Mouse (Mus musculus) frontal cortex, postnatal 14 days (tissue): ENCODE measurements around the gene Kcnn1.

ENCODE experiments used
- DNase-seq, 2 experiments: peaks; one replicate each; pipeline ENCODE4 v3.0.0; 2022; ENCODE audit warnings: low spot score in 2 of 2

Gene Kcnn1

DNA sequence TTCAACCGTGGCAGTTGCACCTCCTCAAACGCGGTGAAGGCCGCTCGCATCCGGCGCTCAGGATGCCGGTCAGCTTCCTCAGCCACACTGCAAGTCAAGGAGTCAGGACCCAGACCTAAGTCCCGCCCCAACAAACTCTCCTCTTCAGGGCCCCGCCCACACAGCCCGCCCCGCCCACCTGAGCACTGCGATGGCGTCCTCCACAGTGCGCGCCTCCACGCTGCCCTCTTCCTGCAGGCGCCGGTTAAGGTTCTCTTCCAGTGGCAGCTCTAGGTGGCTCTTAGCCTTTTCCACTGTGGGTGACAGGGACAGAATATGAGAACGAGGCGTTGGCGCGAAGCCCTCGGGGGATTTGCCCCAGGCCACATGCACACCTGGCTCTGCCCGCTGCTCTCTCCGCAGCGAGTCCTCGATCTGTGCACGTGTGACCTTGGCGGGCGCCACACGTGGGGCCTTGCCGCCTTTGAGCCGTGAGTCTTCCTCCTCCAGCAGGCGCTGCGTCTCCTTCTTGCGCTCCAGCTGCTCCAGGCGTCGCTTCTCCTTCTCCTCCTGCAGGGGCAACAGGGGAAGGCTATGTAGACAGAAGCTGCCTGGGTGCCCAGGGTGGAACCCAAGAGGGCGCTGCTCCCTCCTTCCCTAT, 5.6 kb upstream of the Kcnn1 start:
- no peak for DNase-seq

DNA sequence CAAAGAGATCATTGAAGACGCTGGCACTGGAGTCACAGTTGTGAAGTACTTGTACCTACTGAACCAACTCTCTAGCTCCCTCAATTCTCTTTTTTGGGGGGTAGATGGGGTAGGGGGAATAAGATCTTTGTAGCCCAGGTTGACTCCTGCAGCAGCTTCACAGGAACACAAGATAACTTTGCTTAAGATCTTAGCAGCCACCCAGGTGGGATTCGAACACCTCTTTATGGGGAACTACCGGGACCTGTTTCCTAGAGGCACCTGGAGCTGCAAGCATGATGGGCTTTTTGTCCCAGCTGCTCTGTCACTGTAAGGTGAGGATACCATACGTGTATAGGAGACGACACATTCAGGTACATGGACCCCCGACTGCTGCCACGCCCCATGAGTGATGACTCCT, 3.5 kb upstream of the Kcnn1 start:
- DNase-seq: no peak

DNA sequence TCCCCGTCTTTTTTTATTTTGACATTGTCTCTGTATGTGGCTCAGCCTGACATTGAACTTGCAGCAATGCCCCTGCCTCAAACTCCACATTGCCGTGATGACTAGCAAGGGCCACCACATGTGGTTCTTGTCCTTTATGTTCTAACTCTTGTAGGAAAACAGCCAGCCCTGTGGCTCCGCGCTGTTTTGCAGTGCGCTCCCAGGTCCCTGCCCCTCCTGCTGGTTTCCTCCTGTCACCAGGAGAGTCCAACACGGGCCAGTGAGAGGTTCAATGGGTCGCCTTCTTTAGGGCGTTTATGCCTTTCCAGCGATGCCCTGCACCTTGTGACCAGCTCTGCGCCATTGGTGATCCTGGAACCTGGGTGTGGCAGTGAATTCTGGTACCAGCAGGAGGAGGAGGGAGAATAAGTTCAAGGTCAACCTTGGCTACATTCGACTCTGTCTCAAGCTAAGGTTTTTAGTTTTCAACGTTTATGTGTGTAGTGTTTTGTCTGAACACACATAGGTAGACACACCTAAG, 3.0 kb upstream of the Kcnn1 start:
- DNase-seq: no peak

DNA sequence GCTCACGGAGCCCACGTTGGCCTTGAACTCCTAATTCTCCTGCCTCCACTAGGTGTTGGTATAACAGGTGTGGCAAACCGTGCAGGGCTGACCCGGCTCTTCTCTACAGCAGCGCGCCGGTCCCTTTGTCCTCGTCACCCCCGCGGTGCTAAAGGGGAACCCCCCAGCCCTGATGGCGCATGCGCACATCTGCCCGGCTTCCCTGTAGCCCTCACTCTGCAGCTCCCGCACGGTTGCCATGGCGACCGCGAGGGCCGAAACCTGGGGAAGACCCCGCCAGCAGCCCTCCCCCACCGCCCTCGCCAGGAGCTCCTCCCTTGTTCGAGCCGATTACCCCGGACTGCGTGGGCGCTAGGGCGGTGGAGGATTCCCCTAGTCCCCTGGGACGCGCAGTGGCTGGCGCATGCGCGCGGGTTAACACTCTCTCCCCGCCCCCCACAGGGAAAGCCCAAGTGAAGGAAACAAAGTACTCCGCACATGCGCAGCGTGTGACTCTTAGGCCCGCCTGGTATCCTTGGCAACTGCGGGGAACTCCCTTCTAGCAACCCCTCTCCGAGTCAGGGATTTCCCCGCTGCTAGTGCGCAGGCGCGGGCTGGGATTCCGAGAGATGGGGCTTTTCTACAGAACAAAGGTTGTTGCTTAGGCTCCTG, 2.4 kb upstream of the Kcnn1 start:
- DNase-seq: peak; percentile 99

DNA sequence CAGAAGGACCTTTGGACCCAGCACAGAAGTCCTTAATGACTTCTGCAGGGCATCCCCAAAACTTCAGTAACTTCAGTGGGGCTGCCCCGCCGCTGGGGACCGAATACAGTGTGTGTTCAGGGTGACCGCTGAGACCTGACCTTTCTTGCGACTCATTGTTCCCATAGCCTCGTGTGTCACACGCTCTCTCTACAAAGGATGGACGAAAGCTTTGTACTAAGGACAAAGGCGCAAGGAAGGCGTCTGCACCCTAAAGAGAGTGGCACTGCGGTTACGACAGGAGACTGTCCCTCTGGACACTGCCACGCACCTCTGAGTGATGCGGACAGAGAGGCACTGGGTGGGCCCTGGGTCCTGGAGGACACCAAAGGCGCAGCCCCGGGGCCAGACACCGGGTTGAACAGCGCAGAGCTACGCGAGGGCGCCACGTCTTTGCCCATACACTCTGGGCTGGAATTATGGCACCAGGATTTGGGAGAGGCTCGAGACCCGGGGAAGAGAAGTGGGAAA, 1.7 kb upstream of the Kcnn1 start:
- no peak for DNase-seq

DNA sequence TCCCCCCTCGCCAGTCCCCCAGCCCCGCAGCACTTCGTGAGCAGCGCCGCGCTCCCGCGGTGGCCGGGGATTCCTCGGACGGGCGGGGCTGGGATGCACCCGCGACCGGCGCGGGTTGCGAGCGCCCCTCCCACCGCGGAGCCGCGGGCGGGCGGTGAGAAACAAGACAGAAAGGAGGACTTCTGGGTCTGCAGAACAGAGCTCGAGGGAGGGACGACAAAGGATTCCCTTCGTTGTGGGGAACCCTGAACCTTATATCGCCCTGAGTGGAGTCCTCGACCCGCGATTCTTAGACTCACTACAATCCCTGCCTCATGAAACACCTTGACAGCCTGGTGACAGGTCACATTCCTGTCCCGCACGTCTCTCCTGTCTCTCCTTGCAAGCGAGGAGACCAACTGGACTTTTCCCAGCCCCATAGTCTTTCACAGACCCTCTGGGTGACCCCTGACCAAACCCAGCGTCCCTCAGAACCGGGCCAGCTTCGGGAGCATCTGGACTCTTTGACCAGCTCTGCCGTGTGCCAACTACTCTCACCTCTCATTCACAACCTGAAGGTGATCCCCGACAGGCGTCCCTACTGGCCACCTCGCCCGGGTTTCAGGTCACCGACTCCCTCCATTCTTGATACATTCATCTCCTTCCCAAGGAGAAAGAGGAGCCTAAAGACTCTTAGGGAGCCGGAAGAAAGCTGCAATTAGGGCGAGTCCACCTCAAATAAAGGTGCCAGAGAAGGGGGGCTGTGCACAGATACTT, 1.1 kb upstream of the Kcnn1 start:
- DNase-seq: no peak

DNA sequence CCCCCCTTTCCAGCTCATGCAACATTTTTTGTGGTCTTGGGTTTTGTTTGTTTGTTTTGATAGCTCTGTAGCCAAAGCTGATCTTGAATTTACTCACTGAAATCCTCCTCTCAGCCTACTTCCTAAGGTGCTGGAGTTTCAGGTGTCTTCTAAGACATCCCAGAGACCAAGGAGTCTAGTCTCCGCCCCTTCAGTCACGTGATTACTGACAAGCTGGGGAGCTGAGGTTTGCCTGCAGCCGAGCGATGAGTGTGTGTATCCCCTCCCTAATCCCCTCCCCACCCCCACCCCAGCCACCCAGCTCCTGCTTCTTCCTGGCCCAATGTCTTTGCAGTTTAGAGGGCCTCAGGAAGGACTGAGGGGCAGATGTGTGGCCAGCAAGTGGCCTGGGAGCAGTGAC, 5.5 kb downstream of the Kcnn1 start:
- DNase-seq: no peak

DNA sequence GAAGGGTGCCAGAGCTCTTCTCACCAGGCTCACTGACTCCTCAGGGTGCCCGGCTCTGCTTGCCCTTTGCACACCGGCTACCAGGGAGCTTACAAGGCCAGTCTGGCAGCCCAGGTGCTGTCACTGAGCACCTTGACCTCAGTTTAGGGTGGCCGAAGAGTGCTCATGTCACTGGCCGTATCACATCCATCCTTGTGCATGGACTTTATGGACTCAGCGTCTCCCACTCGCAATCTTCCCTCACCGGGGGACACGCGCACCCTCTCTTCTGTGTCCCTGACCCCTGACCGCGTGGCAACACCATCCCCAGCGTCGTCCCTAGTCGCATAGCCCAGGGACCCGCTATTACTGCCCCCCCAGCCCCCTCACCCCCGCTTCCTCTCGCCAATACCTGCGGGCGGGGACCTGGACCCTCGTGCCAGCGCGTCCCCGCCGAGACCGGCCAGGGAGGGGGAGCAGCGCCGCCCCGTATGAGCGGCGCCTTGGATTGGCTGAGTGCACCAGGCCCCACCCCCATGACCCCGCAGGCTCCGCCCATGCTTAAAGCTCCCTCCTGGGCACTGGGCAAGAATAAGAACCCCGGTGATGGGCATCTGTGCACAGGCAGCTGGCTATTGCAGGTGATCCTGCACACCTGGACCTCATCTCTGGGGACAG, 6.4 kb downstream of the Kcnn1 start:
- DNase-seq: peak in 1 of 2 experiments; percentile 64

DNA sequence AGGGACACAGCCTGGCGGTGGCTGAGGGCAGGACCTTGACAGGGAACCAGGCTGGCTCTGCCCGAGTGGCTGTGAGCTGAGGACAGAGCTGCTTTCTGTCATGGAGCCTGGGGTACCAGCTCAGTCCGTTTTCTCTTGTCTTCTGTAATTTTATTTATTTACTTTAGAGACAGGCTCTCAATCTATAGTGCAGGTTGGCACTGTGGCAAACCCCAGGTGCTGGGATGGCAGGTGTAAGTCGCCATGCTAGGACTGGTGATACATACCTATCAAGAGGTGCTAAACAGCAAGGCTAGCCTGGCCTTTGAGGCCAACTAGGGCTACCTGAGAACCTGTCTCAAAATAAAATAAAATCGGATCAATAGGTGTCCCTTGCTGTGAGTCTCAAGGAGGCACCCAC, 7.0 kb downstream of the Kcnn1 start:
- DNase-seq: no peak

DNA sequence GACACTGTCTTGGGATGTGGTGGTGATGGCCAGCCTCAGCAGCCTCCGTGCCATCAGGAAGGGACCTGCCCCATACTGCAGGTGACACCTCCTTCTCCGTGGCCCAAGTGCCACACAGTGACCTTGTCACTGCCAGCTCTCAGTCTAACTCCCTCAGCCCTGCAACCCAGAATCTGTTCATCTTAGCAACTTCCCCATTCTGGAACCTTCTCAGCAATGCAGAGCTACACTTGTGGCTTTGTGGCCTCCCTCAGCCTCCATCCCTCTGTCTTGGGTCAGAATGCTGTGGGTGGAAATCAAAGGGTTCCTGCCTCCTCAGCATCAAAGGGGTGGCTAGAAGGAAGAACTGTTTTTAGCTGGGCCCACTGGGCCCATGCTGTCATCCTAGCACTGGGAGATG, 9.2 kb downstream of the Kcnn1 start:
- DNase-seq: no peak

DNA sequence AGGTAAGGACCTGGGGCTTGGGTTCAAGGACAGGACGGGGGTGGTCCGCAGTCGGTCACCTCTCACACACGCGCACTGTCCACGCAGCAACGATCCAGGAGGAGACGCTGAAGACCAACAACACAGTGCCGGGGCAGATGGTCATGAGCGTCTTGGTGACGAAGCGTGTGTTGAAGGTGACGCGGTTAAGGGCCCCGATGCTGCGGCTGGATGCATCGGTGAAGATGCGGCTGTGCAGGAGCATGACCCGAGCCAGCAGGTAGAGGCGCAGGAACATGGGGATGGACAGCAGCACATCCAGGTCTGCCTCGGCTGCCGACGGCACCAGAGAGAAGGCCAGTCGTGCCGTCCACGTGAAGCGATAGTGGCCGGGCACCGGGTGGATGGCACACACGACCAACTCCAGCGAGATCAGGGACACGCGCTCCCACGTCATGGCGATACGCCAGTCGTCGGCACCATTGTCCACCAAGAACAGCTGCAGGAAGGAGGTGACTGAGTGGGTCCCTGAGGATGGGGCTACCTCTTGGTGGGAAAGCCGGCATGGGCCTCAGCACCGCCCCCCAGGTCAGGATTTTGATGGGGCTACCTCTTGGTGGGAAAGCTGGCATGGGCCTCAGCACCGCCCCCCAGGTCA, 10.3 kb downstream of the Kcnn1 start:
- DNase-seq: no peak

DNA sequence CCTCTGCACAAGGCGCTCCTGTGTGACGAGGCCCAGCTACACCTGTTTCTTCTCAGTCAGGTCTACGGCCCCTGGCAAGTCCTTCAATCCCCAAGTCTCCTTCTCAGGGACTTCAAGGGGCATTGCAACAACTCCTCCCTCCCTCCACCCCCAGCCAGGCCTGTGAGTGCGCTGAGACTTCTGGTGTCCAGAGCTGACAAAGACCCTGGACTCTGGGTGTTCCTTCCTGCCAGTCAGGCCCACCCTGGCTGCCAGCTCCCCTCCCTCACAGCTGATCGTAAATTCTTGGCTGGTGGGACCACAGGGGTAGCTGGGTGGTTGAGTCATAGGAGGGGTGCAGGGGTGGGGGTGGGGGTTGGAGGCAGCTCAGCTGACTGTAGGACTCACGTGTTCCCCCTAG, 11.2 kb downstream of the Kcnn1 start:
- no peak for DNase-seq

DNA sequence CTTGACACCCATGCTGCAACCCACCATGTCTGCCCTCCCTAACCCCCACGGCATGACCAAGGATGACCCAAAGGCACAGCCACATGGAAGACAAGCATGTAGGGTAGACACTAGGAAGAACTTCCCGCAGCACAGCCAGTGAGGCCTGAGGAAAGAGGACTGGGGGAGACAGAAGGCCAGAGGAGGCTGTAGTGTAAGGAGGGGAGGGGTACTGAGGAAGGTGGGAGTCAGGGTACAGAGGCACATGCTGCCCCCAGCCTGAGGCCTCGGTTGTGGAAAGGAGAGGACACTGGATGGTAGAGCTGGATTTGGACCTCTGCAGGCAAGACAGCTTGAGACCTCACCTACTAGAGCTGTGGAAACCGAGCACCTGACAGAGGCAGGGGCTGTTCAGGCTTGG, 12.1 kb downstream of the Kcnn1 start:
- no peak for DNase-seq

DNA sequence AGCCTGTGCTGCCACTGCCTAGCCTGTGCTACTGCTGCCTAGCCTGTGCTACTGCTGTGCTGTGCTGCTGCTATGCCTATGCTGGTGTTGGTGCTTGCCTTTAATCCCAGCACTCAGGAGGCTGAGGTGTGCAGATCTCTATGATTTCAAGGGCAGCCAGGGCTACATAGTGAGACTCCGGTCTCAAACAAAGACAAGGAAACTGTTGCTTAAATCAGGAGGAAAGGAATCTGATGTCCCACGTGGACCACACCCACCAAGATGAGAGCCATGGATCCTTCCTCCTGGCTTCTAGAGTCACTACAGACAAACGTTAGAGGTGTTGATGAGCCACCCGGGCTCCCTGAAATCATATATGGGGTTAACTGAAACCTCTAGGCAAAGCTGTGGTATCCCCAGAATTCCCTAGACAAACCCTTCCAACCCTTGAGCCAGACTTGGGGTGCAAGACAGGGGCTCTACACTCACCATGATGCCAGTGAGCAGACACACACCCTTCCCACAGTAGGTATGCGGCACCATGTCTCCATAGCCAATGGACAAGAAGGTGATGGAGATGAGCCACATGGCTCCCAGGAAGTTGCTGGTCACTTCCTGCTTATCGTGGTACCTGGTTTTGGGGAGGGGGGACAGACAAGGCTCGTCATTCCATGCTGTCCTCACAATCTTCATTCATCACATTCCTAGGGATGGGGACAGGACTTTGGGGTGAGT, 12.8 kb downstream of the Kcnn1 start:
- no peak for DNase-seq

DNA sequence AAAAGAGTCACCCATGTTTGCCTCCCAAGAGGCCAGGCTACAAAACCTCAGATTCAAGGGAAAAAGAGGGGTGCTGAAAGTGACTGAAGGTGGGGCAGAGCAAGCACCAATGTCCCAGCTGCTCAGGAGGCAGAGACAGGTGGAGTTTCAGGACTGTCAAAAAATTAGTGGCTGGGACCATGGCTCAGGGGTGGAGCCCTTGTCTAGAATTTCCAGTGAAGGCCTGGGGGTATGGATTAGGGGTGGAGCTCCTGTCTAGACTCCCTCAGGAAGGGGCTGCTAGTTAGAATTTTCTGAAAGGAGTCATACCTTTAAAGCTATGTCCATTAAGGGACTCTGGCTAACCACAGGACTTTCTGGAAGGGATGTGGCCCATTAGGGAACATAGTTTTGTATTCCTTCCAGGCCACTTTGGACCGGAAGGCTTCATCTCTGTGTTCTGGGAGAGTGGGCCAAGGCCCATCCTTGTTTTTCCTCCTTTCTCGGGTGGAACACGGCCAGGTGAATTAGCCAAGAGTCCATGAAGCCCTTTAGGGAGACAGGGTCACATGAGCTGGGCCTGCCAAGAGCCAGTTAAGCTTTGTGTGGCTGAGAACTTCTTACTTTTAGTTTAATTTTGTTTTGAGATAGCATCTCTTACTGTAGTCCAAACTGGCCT, 13.6 kb downstream of the Kcnn1 start:
- DNase-seq: no peak

DNA sequence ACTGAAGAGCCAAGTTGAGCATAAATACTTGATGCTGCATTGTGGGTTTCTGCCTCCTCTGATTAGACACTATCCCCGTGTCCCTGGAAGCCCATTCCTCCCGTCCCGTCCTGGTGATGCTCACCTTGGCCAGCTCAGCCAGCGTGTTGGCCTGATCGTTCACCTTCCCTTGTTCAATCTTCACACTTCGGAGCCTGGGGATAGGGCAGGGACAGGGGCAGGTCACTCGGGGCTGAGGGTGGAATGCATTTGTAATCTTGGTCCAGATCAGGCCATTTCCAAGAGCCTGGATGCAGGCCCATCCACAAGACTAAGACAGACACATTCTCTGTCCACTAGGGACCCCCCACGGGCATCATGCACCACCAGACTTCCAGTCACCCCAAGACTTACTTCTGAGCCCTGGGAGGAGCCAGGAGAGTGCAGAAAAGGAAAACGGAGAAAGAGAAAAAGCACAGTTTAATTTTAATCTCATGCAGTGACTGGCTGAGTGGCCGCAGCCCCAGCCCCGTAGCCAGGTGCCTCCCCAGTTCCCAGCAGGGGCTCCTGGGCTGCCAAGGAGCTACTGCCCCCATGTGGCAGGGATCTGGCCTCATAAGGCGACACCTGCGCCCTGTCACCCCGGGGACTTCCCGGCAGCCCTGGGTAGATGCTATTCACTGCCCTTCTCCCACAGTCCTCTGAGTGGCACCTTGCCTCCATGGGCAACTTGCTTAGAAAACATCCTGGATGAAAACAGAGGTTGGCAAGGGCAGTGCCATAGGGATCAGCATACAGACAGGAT, 16.5 kb downstream of the Kcnn1 start:
- no peak for DNase-seq

DNA sequence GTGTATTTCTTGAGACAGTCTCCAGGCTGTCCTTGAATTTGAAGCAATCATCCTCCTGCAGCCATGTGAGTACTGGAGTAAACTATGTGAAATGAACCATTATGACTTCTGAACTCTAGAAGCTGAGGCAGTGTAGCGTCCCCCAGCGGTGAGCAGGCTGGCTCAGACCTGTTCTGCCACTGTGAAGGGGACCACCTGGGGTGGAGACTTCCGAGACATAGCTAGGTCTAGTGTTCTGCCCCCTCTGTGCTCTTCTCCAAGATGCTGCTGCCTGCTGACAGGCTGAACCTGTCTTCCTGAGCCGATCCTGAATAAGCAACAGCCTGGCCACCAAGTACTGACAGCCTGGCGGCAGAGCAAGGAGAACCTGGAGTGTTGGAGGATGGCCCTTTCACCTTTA, 17.9 kb downstream of the Kcnn1 start:
- DNase-seq: no peak

DNA sequence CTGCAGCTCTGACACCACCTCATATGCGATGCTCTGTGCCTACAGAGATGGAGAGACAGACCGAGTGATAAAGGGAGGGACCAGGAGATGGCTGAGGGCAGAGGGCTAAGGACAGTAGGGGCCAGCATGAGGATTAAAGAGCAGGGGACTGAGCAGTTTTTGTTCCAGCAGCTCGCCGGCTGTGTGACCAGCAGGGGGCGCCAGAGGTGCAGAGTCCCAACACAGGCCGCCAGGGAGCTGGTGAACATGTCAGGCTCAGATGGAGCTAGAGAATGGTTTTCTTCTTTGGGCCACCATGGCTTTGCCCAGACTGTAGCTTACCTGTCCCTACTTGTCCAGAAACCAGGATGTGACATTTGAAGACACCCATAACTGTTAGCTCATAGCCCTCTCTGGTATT, 18.5 kb downstream of the Kcnn1 start:
- DNase-seq: peak in 1 of 2 experiments; percentile 84

DNA sequence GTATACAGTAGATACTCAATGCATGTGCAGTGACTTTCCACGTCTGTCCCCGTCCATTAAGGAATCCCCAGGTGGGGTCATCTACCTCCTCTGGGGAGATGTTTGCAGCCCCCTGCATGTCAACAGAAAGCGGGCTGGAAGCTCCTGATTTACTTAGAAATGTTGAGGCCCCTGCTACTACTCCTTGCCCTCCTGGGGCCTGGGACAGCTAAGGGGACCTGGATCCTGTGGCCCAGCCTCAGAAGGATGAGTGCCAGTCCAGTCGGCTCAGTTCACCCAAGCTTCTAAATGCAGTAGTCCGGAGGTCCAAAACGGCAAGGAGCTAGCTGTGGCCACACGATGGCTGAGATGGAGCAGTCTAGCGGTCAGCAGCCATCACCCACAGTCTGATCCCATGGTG, 19.1 kb downstream of the Kcnn1 start:
- DNase-seq: no peak
